Mouse (Mus musculus) CH12.LX (cell line): ENCODE results near the gene Akap12. TPM values are rescaled to one million over a fixed set of nuclear protein-coding genes. Genes with fewer than 3 reads are reported as not detected.

Experiments
- DNase-seq: peaks from one replicate; pipeline ENCODE4 v3.0.0-alpha.2; 2013; ENCODE audit errors: extremely low read depth
- H3K27ac ChIP-seq: 2 replicates; pipeline ENCODE4 v1.5.1; 2012; ENCODE audit warnings: low read depth, mild to moderate bottlenecking, control low read depth, moderate library complexity; ENCODE audit not compliant: insufficient read depth
- H3K27me3 ChIP-seq: replicated peaks from 2 replicates; pipeline ENCODE3; 2012; ENCODE audit warnings: inconsistent platforms
- H3K36me3 ChIP-seq, 2 experiments: replicated peaks in 1 of 2; 2 replicates each; pipeline versions ENCODE3 to v1.6.1; 2012; ENCODE audit warnings: inconsistent platforms in 1 of 2, low read length in 1 of 2, mild to moderate bottlenecking in 1 of 2, mixed read lengths in 1 of 2, moderate library complexity in 1 of 2; ENCODE audit not compliant: control insufficient read depth in 1 of 2, insufficient read depth in 1 of 2
- H3K4me1 ChIP-seq, 2 experiments: 2 replicates each; pipeline ENCODE4 v1.6.1; 2012; ENCODE audit warnings: inconsistent platforms in 1 of 2, moderate library complexity in 1 of 2; ENCODE audit not compliant: insufficient read depth in 2 of 2, control insufficient read depth in 1 of 2
- H3K4me2 ChIP-seq: 2 replicates; pipeline ENCODE4 v1.6.1; 2012; ENCODE audit warnings: low read depth, mild to moderate bottlenecking, control low read depth; ENCODE audit not compliant: poor library complexity, insufficient read depth, severe bottlenecking
- H3K4me3 ChIP-seq, 3 experiments: fragments of 150-350 bp in 1 of 3; sonication (generic) in 1 of 3; replicated peaks in 1 of 3; 2 replicates each; pipeline versions ENCODE3 to v1.5.1; 2011 to 2012; ENCODE audit warnings: low read depth in 2 of 3, low read length in 2 of 3, mild to moderate bottlenecking in 2 of 3, moderate library complexity in 2 of 3, control low read depth in 1 of 3, improper control_type of control experiment in 1 of 3, inconsistent platforms in 1 of 3, mixed read lengths in 1 of 3; ENCODE audit not compliant: poor library complexity in 1 of 3
- H3K79me2 ChIP-seq: replicated peaks from 2 replicates; pipeline ENCODE4 v1.6.1; 2012; ENCODE audit warnings: mild to moderate bottlenecking, moderate library complexity; ENCODE audit not compliant: control insufficient read depth, poor library complexity, insufficient read depth, severe bottlenecking; ENCODE audit errors: extremely low read depth
- H3K9ac ChIP-seq: 2 replicates; pipeline ENCODE4 v1.6.1; 2012; ENCODE audit warnings: low read depth, mild to moderate bottlenecking, control low read depth, moderate library complexity; ENCODE audit not compliant: insufficient read depth
- H3K9me3 ChIP-seq: replicated peaks from 2 replicates; pipeline ENCODE3; 2012; ENCODE audit warnings: low read length, inconsistent platforms, mixed read lengths
- CHD1 ChIP-seq: IDR thresholded peaks from 2 replicates; pipeline ENCODE4 v1.6.1; 2012; ENCODE audit warnings: low read depth, low read length, improper control_type of control experiment, inconsistent platforms
- E2F4 ChIP-seq: IDR thresholded peaks from 2 replicates; pipeline ENCODE4 v1.6.1; 2011; ENCODE audit warnings: low read depth, low read length, improper control_type of control experiment; ENCODE audit not compliant: insufficient replicate concordance
- JUN ChIP-seq: IDR thresholded peaks from 2 replicates; pipeline ENCODE4 v1.6.1; 2011; ENCODE audit warnings: low read depth, mild to moderate bottlenecking, low read length, improper control_type of control experiment, moderate library complexity; ENCODE audit not compliant: insufficient read depth
- MAZ ChIP-seq: IDR thresholded peaks from 2 replicates; pipeline ENCODE4 v1.6.1; 2012; ENCODE audit warnings: low read depth, mild to moderate bottlenecking, inconsistent platforms, low read length, improper control_type of control experiment, moderate library complexity
- NELFE ChIP-seq: IDR thresholded peaks from 2 replicates; pipeline ENCODE4 v1.6.1; 2011; ENCODE audit warnings: low read depth, low read length, improper control_type of control experiment
- PAX5 ChIP-seq: IDR thresholded peaks from 2 replicates; pipeline ENCODE4 v1.6.1; 2012; ENCODE audit warnings: low read length, inconsistent platforms, mixed read lengths
- RAD21 ChIP-seq: IDR thresholded peaks from 2 replicates; pipeline ENCODE4 v1.6.1; 2011; ENCODE audit warnings: low read depth, mild to moderate bottlenecking, low read length, improper control_type of control experiment, moderate library complexity
- SIN3A ChIP-seq: IDR thresholded peaks from 2 replicates; pipeline ENCODE4 v1.6.1; 2012; ENCODE audit warnings: low read length, improper control_type of control experiment, inconsistent platforms
- dilution Hi-C: fragments of 300-500 bp; cut with MboI; formaldehyde crosslinking; loops from 2 replicates; pipeline ENCODE4 v1.14.3; 2020; ENCODE audit warnings: low sequenced_read_pairs; ENCODE audit not compliant: extremely low pct_unique_long_range_greater_than_20kb, extremely low pct_ligation_motif_present
- in situ Hi-C: fragments of 300-500 bp; cut with MboI; formaldehyde crosslinking; loops from 3 replicates; pipeline ENCODE4 v1.14.3; 2019; ENCODE audit warnings: low sequenced_read_pairs, low pct_ligation_motif_present, low pct_unique_long_range_greater_than_20kb, mixed read lengths
- polyA plus RNA-seq: library from polyadenylated mRNA; unstranded; fragments of >175 nt; gene quantifications from 2 replicates; pipeline ENCODE4 v1.2.1, GENCODE M21; 2012; ENCODE audit warnings: low read depth; ENCODE audit not compliant: insufficient read length
- total RNA-seq, 2 experiments: library from RNA; depleted of rRNA; stranded (reverse); fragments of 300-350 nt in 1 of 2; fragments of >200 nt in 1 of 2; gene quantifications; 2 replicates each; pipeline ENCODE4 v1.2.3; 2012 to 2014

Akap12 gene
- total and polyA plus RNA-seq, 3 experiments = 0.51 to 3.1 (median 1.7) TPM

DNA sequence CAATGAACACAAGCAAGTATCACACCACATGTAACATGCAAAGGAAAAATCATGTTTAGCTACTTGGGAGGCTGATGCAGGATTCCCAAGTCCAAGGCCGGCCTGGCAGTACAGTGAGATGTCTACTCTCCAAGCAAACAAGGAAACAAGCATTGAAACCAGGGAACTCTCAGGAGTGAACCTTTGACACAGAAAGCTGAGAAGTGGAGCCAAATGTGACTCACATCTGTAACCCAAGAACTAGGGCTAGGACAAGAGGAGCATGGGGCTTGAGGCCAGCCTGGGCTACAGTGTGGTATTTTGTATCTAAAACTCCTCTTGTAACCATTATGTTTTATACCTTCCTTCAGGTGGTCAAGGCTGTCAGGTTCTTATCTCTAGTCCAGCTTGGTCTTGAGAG lies 141.0 kb downstream of the Akap12 start:
- Histone ChIP-seq H3K9ac (no peak overlapping the region), H3K36me3 (peaks cover 60 to 91% of the 10 kb centered on the region in 2 experiments), H3K27ac (no peak overlapping the region), H3K27me3 (no peaks in the 10 kb centered on the region), H3K9me3 (no peaks in the 10 kb centered on the region), H3K4me2 (no peak overlapping the region), H3K4me1 (peaks cover 0 to 14% of the 10 kb centered on the region in 2 experiments; a peak in 2 of 4 replicates), H3K4me3 (no peak overlapping the region), H3K79me2 (no peaks in the 10 kb centered on the region)
- in situ Hi-C loops (loop anchor here (25.0 kb wide), 1 partner anchor 755 kb away; no protein-coding TSS in a partner anchor), dilution Hi-C loops (no loop called here)
- TF ChIP-seq MAZ (no peak), E2F4 (no peak), PAX5 (no peak), RAD21 (no peak), JUN (no peak), NELFE (no peak), SIN3A (no peak), CHD1 (no peak)
- no peak for DNase-seq

Other genes with a start within 250 kb of the Akap12 start
- 6.1 and 8.4 TPM in 2 replicates for gene Zbtb2, start 121.7 kb downstream of the Akap12 start, total RNA-seq (2012; rRNA removed)
- gene Zbtb2, start 121.7 kb downstream of the Akap12 start, total RNA-seq (2014; rRNA removed) = 11.4 and 12.4 TPM in 2 replicates
- 8.9 and 11.1 TPM in 2 replicates for gene Zbtb2, start 121.7 kb downstream of the Akap12 start, polyA plus RNA-seq
- 29.1 and 29.5 TPM in 2 replicates for gene Rmnd1, start 166.0 kb downstream of the Akap12 start, total RNA-seq (2012; rRNA removed)
- gene Rmnd1, start 166.0 kb downstream of the Akap12 start, total RNA-seq (2014; rRNA removed) = 44.4 and 44.8 TPM in 2 replicates
- 37.6 and 43.6 TPM in 2 replicates for gene Rmnd1, start 166.0 kb downstream of the Akap12 start, polyA plus RNA-seq
- 20.7 and 23.7 TPM in 2 replicates for gene Armt1, start 166.1 kb downstream of the Akap12 start, total RNA-seq (2012; rRNA removed)
- 45.1 and 50.2 TPM in 2 replicates for gene Armt1, start 166.1 kb downstream of the Akap12 start, total RNA-seq (2014; rRNA removed)
- 28.2 and 32.1 TPM in 2 replicates for gene Armt1, start 166.1 kb downstream of the Akap12 start, polyA plus RNA-seq
- not detected in 2 replicates for gene Ccdc170, start 216.1 kb downstream of the Akap12 start, total RNA-seq (2012; rRNA removed)
- not detected in 2 replicates for gene Ccdc170, start 216.1 kb downstream of the Akap12 start, total RNA-seq (2014; rRNA removed)
- gene Ccdc170, start 216.1 kb downstream of the Akap12 start, polyA plus RNA-seq = not detected in 2 replicates